Mouse (Mus musculus): ENCODE results near the gene Tomm20.

GRCm38 (mm10) chr8:126928755-126929505, 16.7 kb downstream of the Tomm20 start:
- TF ChIP-seq CEBPB (IDR thresholded peaks at IDR 0.05; ENCODE audit: insufficient read depth, poor library complexity, severe bottlenecking) (no peak), E2F4 (IDR thresholded peaks at IDR 0.05; ENCODE audit: insufficient read depth) (no peak)

All from myocyte (in vitro differentiated cells).